Mouse (Mus musculus): ENCODE measurements at regions not wholly inside any gene's neighbourhood (a gene's known extent, or its start where the extent isn't known, plus 50 kb on each side); places are given as distances from the start of the nearest gene placed in this dataset.

- Histone ChIP-seq H3K4me3 (ENCODE audit: low read depth, low read length) (no peak overlapping the region), H3K27ac (ENCODE audit: insufficient read depth, low read length) (no peak overlapping the region), H3K9me3 (replicated peaks; ENCODE audit: control insufficient read depth, insufficient read depth, low read length, poor library complexity, severe bottlenecking) (no peaks in the 10 kb centered on the region), H3K27me3 (ENCODE audit: control insufficient read depth, insufficient read depth, low read length, poor library complexity, severe bottlenecking) (no peaks in the 10 kb centered on the region; the same call in 1 of the 2 replicates), H3K4me1 (ENCODE audit: control insufficient read depth, insufficient read depth, low read length) (no peaks in the 10 kb centered on the region), H3K9ac (ENCODE audit: low read depth, poor library complexity, severe bottlenecking) (no peak overlapping the region), H3K36me3 (ENCODE audit: control insufficient read depth, insufficient read depth, low read length, poor library complexity, severe bottlenecking) (no peaks in the 10 kb centered on the region)
- TF ChIP-seq CTCF (IDR thresholded peaks at IDR 0.05; ENCODE audit: low read depth, low read length) (no peak), EP300 (IDR thresholded peaks at IDR 0.05; ENCODE audit: insufficient read depth, low read depth, low read length) (no peak), POLR2A (IDR thresholded peaks at IDR 0.05; ENCODE audit: insufficient read depth, low read length) (no peak)
Measured at GRCm38 (mm10) chr10:25098070-25098469, 170.8 kb upstream of the Arg1 start.

- H3K36me3 ChIP-seq (ENCODE audit: control insufficient read depth, insufficient read depth, low read length, poor library complexity, severe bottlenecking) = no peaks in the 10 kb centered on the region
- H3K4me3 ChIP-seq (ENCODE audit: low read depth, low read length) = no peak overlapping the region
- no peak overlapping the region for H3K9ac ChIP-seq (ENCODE audit: low read depth, poor library complexity, severe bottlenecking)
- H3K9me3 ChIP-seq (replicated peaks; ENCODE audit: control insufficient read depth, insufficient read depth, low read length, poor library complexity, severe bottlenecking) = peaks cover 7% of the 10 kb centered on the region
- H3K27me3 ChIP-seq (ENCODE audit: control insufficient read depth, insufficient read depth, low read length, poor library complexity, severe bottlenecking) = no peaks in the 10 kb centered on the region
- no peak overlapping the region for H3K27ac ChIP-seq (ENCODE audit: insufficient read depth, low read length)
- no peaks in the 10 kb centered on the region for H3K4me1 ChIP-seq (ENCODE audit: control insufficient read depth, insufficient read depth, low read length)
- TF ChIP-seq POLR2A (IDR thresholded peaks at IDR 0.05; ENCODE audit: insufficient read depth, low read length) = no peak
- TF ChIP-seq CTCF (IDR thresholded peaks at IDR 0.05; ENCODE audit: low read depth, low read length) = no peak
- no peak for TF ChIP-seq EP300 (IDR thresholded peaks at IDR 0.05; ENCODE audit: insufficient read depth, low read depth, low read length)
Measured at GRCm38 (mm10) chr10:25089705-25090386, 162.6 kb upstream of the Arg1 start.

DNA sequence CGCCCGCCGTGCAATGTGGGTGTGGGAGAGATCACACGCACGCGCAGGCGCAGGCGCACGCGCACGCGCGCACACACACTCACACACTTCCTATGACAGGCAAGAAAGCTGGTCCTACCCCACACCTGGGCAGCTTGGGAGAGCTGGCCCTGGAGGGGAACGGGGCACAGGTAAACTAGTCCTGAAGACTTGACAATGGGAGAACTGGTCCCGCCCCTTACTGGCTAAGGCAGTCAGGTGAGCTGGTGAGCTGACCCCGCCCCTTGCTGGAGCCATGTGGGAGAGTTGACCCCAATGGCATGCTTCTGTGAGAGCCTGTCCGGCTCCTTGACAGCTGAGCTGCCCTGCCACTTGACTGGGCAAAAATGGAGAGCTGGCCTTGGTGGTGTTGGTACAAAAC is 159.5 kb upstream of the Arg1 start:
- no peak overlapping the region for H3K27ac ChIP-seq (ENCODE audit: insufficient read depth, low read length)
- H3K4me3 ChIP-seq (ENCODE audit: low read depth, low read length) = no peak overlapping the region
- H3K36me3 ChIP-seq (ENCODE audit: control insufficient read depth, insufficient read depth, low read length, poor library complexity, severe bottlenecking) = no peaks in the 10 kb centered on the region
- peaks cover 7% of the 10 kb centered on the region for H3K9me3 ChIP-seq (replicated peaks; ENCODE audit: control insufficient read depth, insufficient read depth, low read length, poor library complexity, severe bottlenecking)
- H3K27me3 ChIP-seq (ENCODE audit: control insufficient read depth, insufficient read depth, low read length, poor library complexity, severe bottlenecking) = no peaks in the 10 kb centered on the region
- TF ChIP-seq POLR2A (IDR thresholded peaks at IDR 0.05; ENCODE audit: insufficient read depth, low read length) = no peak
- TF ChIP-seq CTCF (IDR thresholded peaks at IDR 0.05; ENCODE audit: low read depth, low read length) = no peak
- TF ChIP-seq EP300 (IDR thresholded peaks at IDR 0.05; ENCODE audit: insufficient read depth, low read depth, low read length) = no peak
- no peak overlapping the region for H3K9ac ChIP-seq (ENCODE audit: low read depth, poor library complexity, severe bottlenecking)
- no peaks in the 10 kb centered on the region for H3K4me1 ChIP-seq (ENCODE audit: control insufficient read depth, insufficient read depth, low read length)

- H3K4me3 ChIP-seq (ENCODE audit: low read depth, low read length) = no peak overlapping the region
- H3K36me3 ChIP-seq (ENCODE audit: control insufficient read depth, insufficient read depth, low read length, poor library complexity, severe bottlenecking) = no peaks in the 10 kb centered on the region
- peaks cover 7% of the 10 kb centered on the region for H3K9me3 ChIP-seq (replicated peaks; ENCODE audit: control insufficient read depth, insufficient read depth, low read length, poor library complexity, severe bottlenecking)
- H3K4me1 ChIP-seq (ENCODE audit: control insufficient read depth, insufficient read depth, low read length) = no peaks in the 10 kb centered on the region
- no peak overlapping the region for H3K27ac ChIP-seq (ENCODE audit: insufficient read depth, low read length)
- H3K9ac ChIP-seq (ENCODE audit: low read depth, poor library complexity, severe bottlenecking) = no peak overlapping the region
- TF ChIP-seq EP300 (IDR thresholded peaks at IDR 0.05; ENCODE audit: insufficient read depth, low read depth, low read length) (no peak), POLR2A (IDR thresholded peaks at IDR 0.05; ENCODE audit: insufficient read depth, low read length) (no peak), CTCF (IDR thresholded peaks at IDR 0.05; ENCODE audit: low read depth, low read length) (no peak)
- no peaks in the 10 kb centered on the region for H3K27me3 ChIP-seq (ENCODE audit: control insufficient read depth, insufficient read depth, low read length, poor library complexity, severe bottlenecking)
Measured at GRCm38 (mm10) chr10:25082930-25083329, 155.6 kb upstream of the Arg1 start.

DNA sequence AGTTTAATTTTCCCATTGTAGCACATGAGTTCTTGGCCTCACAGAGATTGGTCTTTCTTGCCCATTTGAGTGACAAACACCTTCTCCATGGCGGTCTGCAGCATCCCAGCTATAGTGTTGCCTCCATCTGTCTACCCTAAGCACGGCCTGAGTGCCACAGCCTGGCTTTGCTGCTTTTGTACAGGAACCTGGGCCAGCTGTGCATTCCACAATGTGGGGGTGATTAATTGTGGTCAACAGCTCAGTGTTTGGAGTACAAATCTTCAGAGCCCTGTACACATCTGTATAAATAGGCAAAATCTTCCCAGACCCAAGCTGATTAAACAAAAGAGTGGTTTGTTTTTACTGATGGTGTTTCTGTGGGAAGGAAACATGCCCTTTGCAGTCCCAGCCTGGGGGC is 145.3 kb upstream of the Arg1 start:
- no peaks in the 10 kb centered on the region for H3K36me3 ChIP-seq (ENCODE audit: control insufficient read depth, insufficient read depth, low read length, poor library complexity, severe bottlenecking)
- H3K27me3 ChIP-seq (ENCODE audit: control insufficient read depth, insufficient read depth, low read length, poor library complexity, severe bottlenecking) = no peaks in the 10 kb centered on the region
- no peak for TF ChIP-seq POLR2A (IDR thresholded peaks at IDR 0.05; ENCODE audit: insufficient read depth, low read length)
- no peak for TF ChIP-seq CTCF (IDR thresholded peaks at IDR 0.05; ENCODE audit: low read depth, low read length)
- no peak for TF ChIP-seq EP300 (IDR thresholded peaks at IDR 0.05; ENCODE audit: insufficient read depth, low read depth, low read length)
- no peaks in the 10 kb centered on the region for H3K9me3 ChIP-seq (replicated peaks; ENCODE audit: control insufficient read depth, insufficient read depth, low read length, poor library complexity, severe bottlenecking)
- no peak overlapping the region for H3K27ac ChIP-seq (ENCODE audit: insufficient read depth, low read length)
- no peak overlapping the region for H3K9ac ChIP-seq (ENCODE audit: low read depth, poor library complexity, severe bottlenecking)
- H3K4me1 ChIP-seq (ENCODE audit: control insufficient read depth, insufficient read depth, low read length) = no peaks in the 10 kb centered on the region
- H3K4me3 ChIP-seq (ENCODE audit: low read depth, low read length) = no peak overlapping the region

DNA sequence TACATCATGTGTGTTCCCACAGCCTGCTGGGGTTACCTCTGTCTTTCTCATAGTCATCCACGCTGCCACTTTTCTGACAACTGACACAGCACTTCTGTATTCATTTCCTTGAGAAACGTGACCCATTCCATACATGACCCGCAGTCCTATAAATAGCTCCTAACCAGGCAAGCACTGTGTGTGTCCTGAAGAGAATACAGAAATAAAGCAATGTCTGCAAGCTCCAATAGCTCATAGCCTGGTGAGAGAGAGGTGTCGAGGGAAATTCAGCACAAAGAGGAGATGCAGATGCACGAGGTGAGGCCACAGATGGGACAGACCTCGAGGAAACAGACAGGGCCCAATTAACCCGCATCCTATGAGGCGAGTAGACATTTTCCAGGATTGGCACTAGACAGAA is 141.0 kb upstream of the Arg1 start:
- no peaks in the 10 kb centered on the region for H3K36me3 ChIP-seq (ENCODE audit: control insufficient read depth, insufficient read depth, low read length, poor library complexity, severe bottlenecking)
- no peaks in the 10 kb centered on the region for H3K27me3 ChIP-seq (ENCODE audit: control insufficient read depth, insufficient read depth, low read length, poor library complexity, severe bottlenecking)
- H3K9me3 ChIP-seq (replicated peaks; ENCODE audit: control insufficient read depth, insufficient read depth, low read length, poor library complexity, severe bottlenecking) = no peaks in the 10 kb centered on the region
- no peak overlapping the region for H3K9ac ChIP-seq (ENCODE audit: low read depth, poor library complexity, severe bottlenecking)
- no peak overlapping the region for H3K27ac ChIP-seq (ENCODE audit: insufficient read depth, low read length)
- TF ChIP-seq EP300 (IDR thresholded peaks at IDR 0.05; ENCODE audit: insufficient read depth, low read depth, low read length) (no peak), POLR2A (IDR thresholded peaks at IDR 0.05; ENCODE audit: insufficient read depth, low read length) (no peak), CTCF (IDR thresholded peaks at IDR 0.05; ENCODE audit: low read depth, low read length) (no peak)
- H3K4me3 ChIP-seq (ENCODE audit: low read depth, low read length) = no peak overlapping the region
- no peaks in the 10 kb centered on the region for H3K4me1 ChIP-seq (ENCODE audit: control insufficient read depth, insufficient read depth, low read length)
